Mouse (Mus musculus): ENCODE measurements around the gene Spata20. TPM values are rescaled to one million over a fixed set of nuclear protein-coding genes. Genes with fewer than 3 reads are reported as not detected.
A peak's percentile ranks its signal among the peaks of the same experiment; 100 is the strongest.

Spata20 gene
- polyA plus RNA-seq, 1 experiment from 2014 or later = not detected

DNA sequence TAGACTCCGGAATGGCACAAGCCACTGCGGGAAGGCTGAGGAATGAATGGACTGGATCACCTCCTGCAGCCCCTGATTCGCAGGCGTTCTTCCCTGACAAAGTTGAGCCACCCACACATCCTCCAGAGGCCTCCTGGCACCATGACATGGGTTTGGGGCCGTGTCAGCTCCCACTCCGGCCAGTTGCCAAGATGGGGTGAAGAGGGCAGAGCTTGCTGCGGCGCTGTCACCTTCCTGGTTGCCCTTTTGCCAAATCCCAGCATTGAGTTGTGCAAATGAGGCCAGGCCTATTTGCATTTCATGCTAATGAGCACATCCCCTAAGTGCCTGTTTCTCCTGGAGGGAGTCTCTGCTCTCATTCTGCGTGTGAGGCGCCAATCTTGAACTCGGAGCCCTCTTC is 10.3 kb downstream of the Spata20 start:
- no peak overlapping the region for H3K27ac ChIP-seq
- no peak overlapping the region for H3K4me3 ChIP-seq
- H3K36me3 ChIP-seq (replicated peaks) = no peaks in the 10 kb centered on the region
- no peaks in the 10 kb centered on the region for H3K9me3 ChIP-seq
- H3K4me1 ChIP-seq = peaks cover 62% of the 10 kb centered on the region
- peaks cover 95% of the 10 kb centered on the region for H3K27me3 ChIP-seq (ENCODE audit: poor library complexity, severe bottlenecking)
- DNase-seq (ENCODE audit: extremely low spot score, low spot score) = no peak
- 17% methylated on average over 11 of the region's 11 CpGs for WGBS

DNA sequence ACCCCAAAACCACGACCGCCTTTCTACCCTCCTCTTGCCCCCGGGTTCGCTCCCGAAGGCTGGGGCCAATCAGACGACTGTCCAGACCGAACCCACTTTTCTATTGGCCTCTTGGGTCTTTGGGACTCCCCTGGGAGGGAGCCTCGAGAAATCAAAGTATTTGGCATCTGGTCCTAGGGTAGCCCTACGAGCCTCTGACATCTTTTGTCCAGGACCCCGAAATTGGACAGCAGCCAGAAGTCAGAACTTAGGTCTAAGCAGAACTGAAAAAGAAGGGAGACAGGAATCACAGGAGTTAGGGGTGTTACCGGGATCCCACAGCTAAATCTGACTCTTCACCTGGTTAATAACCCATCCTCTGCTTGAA is 11.5 kb downstream of the Spata20 start:
- WGBS = 2% methylated on average over 11 of the region's 11 CpGs

DNA sequence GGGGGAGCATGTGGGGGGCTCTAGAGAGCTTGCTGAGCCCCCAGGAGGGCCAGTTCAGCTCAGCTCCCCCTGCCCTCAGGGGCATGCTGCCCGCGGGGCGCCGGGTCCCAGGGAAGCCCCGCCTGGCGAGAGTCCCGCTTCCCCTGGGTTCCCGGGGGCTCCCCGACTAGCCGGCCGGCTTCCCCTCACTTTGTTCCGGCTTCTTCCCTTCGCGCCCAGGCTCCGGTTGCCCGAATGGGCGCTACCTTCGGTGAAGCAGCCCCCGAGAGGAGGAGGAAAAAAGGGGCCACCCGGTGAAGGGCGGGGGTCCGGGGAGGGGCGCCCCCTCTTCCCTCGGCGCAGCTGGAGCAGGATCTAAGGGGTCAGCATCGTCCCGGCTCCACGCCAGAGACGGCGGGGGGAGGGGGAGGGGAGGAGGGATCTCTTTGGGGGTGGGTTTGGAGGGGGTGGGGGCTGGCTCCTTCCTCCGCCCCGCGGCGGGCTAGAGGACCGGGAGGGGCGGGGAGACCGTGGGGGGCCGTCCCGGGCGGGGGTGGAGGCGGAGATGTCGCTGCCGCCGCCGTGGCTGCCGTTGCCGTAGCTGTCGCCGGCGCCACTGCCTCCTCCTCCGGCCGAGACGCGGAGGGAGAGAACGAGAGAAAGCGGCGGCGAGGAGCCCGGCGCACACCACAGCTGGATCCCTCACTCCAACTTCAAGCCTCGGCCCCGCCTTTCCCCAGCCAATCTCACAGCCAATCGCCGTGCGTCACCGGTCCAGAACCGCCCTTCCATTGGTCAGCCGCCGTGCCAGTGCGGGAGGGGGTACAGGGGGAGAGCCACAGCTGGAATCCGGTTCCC is 12.1 kb downstream of the Spata20 start, which contains the start of gene Cacna1g:
Cacna1g (minus strand) TSS at position 492 of the 837 bp plus-strand sequence.
- Histone ChIP-seq H3K27ac (peak within 1 kb of the TSS; percentile 94), H3K4me3 (peak within 1 kb of the TSS; percentile 79), H3K36me3 (replicated peaks) (no peaks in the 10 kb centered on the region), H3K4me1 (peaks cover 80% of the 10 kb centered on the region), H3K27me3 (ENCODE audit: poor library complexity, severe bottlenecking) (peaks cover 92% of the 10 kb centered on the region), H3K9me3 (no peaks in the 10 kb centered on the region)
- WGBS = under 1% methylated on average over 68 of the region's 71 CpGs
- peak; percentile 89 for DNase-seq (ENCODE audit: extremely low spot score, low spot score)

More for the DNA sequence above, 11.5 kb downstream of the Spata20 start:
- Histone ChIP-seq H3K27ac (peak overlapping the region; percentile 94), H3K27me3 (ENCODE audit: poor library complexity, severe bottlenecking) (peaks cover 96% of the 10 kb centered on the region), H3K4me1 (peaks cover 74% of the 10 kb centered on the region), H3K4me3 (peak overlapping the region; percentile 79), H3K36me3 (replicated peaks) (no peaks in the 10 kb centered on the region), H3K9me3 (no peaks in the 10 kb centered on the region)
- DNase-seq (ENCODE audit: extremely low spot score, low spot score) = no peak

DNA sequence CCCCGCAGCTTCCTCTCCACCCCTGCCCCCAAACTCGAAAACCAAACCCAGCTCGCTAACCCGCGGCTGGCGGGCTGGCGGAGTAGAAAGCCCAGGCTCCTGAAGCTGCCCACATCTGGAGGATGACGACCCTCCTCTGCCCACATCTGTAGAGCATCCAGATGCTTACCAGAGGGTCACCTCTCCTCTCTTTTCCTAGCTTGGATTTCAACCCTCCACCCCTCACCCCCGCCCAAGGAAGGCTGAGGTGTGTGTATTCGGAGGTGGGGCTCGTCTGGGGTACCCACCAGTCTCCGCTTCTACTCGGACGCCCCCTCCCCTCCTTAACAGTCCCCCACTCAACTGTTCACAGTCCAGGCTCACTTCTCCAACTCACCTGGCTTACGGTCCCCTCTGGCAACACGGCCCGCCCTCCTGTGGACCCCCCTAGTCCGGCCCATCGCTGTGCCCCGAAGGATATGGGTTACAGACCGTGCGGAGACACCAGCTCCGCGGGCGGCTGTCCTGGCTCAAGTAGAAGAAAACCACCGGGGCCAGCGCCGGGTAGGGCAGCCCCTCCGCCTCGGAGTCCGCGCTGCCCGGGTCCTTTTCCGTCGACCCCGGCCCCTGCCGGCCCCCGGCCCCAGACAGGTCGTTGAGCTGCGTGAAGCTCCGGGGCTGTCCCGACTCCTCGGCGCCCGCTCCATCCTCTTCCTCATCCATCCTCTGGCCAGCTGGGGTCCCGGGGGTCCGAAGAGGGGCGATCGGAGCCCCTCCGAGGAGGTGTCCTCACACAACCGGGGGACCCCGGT is 12.9 kb downstream of the Spata20 start:
- DNase-seq (ENCODE audit: extremely low spot score, low spot score) = peak; percentile 61
- peak overlapping the region; percentile 79 for H3K4me3 ChIP-seq
- WGBS = under 1% methylated on average over 52 of the region's 52 CpGs
- peaks cover 84% of the 10 kb centered on the region for H3K27me3 ChIP-seq (ENCODE audit: poor library complexity, severe bottlenecking)
- no peaks in the 10 kb centered on the region for H3K36me3 ChIP-seq (replicated peaks)
- peak overlapping the region; percentile 94 for H3K27ac ChIP-seq
- H3K9me3 ChIP-seq = no peaks in the 10 kb centered on the region
- peaks cover 88% of the 10 kb centered on the region for H3K4me1 ChIP-seq

DNA sequence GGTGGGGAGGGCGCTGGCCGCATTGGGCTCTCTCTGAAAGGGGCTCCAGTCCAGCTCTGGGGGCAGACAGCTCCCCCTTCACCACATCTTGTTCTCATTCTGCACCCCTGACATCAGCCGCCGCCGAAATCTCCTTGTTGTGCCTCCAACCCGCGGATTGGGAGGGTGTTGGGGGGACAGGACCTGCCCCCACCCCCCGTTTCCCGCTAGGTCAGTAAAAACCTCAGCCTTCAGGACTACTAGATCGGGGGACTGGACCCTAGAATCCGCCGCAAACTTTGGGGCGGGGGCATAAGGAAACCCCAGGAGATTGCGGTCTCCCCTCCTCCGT is 13.4 kb downstream of the Spata20 start:
- H3K27ac ChIP-seq = peak overlapping the region; percentile 94
- H3K36me3 ChIP-seq (replicated peaks) = no peaks in the 10 kb centered on the region
- H3K4me3 ChIP-seq = peak overlapping the region; percentile 79
- under 1% methylated on average over 15 of the region's 15 CpGs for WGBS
- H3K4me1 ChIP-seq = peaks cover 89% of the 10 kb centered on the region
- DNase-seq (ENCODE audit: extremely low spot score, low spot score) = no peak
- no peaks in the 10 kb centered on the region for H3K9me3 ChIP-seq
- H3K27me3 ChIP-seq (ENCODE audit: poor library complexity, severe bottlenecking) = peaks cover 79% of the 10 kb centered on the region

DNA sequence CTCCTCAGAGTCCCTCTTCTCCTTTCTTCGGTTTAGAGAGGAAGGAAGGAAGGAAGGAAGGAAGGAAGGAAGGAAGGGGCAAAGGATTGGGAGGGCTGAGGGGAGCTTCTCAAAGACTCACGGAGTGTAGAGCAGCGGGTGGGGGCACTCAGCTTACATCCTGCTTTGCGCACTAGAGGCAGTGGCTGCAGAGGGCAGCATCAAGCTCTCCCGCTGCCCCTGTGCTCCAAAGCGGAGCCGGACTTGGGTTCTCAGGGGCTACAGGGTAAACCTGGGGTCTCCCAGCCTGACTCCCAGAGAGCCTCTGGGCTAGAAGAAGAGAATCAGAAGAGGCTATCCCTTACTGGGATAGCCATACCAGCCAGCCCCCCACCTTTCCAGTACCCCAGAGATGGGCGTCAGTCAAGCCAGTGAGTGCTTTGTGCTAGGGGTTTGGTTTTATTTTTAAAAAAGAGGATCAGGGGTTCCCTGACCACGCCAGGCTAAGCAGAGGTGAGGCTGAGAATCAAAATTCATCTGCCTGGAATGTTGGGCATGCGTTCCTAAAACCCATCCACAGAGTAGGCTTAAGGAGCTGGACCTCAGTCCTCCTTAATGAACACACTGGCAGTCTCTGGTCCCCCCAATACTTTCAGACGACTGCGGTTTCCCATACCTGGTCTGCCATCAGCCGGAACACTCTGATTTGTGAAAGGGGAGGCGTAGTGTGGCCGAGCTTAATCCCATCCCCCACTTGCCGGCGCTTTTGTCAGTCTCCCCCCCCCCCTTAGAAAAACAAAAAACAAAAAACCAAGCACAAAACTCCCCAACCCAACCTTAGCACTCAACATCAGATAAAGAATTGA is 14.0 kb downstream of the Spata20 start:
- 2% methylated on average over 17 of the region's 17 CpGs for WGBS
- H3K36me3 ChIP-seq (replicated peaks) = no peaks in the 10 kb centered on the region
- peaks cover 94% of the 10 kb centered on the region for H3K4me1 ChIP-seq
- H3K27me3 ChIP-seq (ENCODE audit: poor library complexity, severe bottlenecking) = peaks cover 73% of the 10 kb centered on the region
- H3K27ac ChIP-seq = peak overlapping the region; percentile 94
- no peaks in the 10 kb centered on the region for H3K9me3 ChIP-seq
- H3K4me3 ChIP-seq = peak overlapping the region; percentile 79
- peak; percentile 36 for DNase-seq (ENCODE audit: extremely low spot score, low spot score)

DNA sequence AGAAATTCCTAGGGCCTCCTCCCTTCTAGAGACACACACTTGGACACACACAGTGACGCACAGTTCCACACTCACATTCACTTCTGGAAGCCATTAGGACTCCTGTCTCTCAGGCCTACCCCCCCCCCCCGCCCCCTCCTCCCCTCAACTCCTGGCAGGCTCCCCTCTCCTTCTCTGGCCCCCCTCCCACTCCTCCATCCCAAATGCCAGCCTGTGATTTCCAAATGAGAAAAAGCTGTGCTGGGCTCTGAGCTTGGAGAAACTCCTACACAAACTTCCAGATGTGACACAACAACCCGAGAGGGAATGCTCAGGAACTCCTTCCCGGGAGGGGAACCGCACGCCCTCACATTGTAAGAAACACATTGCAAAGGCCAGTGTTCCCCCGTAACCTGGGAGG is 15.6 kb downstream of the Spata20 start:
- 26% methylated on average over 7 of the region's 7 CpGs for WGBS
- H3K4me1 ChIP-seq = peaks cover 99% of the 10 kb centered on the region
- peaks cover 57% of the 10 kb centered on the region for H3K27me3 ChIP-seq (ENCODE audit: poor library complexity, severe bottlenecking)
- DNase-seq (ENCODE audit: extremely low spot score, low spot score) = peak; percentile 49
- H3K9me3 ChIP-seq = no peaks in the 10 kb centered on the region
- peaks cover 8% of the 10 kb centered on the region; the same call in 1 of the 2 replicates for H3K36me3 ChIP-seq (replicated peaks)
- peak overlapping the region; percentile 94 for H3K27ac ChIP-seq
- peak overlapping the region; percentile 79 for H3K4me3 ChIP-seq

DNA sequence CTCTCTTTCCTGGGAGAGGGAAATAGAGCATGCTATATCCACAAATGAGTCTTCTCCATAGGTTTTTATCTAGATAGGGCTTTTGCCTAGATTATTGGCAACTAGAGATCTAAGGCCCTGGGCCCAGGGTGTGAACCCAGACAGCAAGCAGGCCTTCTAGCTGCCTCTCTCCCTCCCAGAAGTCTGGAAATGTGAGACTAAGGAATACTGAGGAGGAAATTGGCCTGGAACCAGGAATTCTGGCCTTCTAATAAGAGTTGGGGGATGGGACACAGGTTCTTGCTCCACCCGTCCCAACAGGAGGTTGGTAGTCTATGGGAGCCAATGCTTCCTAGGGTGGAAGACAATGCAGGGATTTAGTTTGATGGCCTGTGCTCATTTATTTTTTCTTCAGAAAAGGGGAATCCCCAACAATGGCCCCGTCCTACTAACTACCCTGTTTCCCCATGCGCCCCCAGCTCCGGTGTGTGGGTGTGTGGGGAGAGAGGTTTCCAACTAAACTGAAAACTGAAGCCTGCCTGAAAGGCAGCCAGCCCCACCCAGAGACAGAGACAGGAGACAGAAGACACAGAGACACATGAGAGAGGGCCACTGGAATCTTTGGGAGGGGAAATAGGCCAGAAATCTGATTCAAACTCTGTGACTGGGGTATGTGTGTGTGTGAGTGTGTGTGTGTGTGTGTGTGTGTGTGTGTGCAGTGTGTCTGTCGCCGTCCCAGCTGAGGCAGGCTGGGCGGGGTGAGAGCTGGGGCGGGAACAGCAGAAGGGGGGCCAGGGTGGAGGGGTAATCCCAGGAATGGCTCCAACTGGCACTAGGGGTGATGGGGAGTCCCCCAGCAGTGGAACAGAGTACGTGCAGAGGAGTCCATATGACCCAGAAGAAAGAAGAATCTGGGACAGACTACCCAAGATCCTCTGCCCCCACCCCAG is 16.6 kb downstream of the Spata20 start:
- 4% methylated on average over 8 of the region's 9 CpGs for WGBS
- Histone ChIP-seq H3K4me3 (peak overlapping the region; percentile 79), H3K9me3 (no peaks in the 10 kb centered on the region), H3K4me1 (peaks cover 99% of the 10 kb centered on the region), H3K36me3 (replicated peaks) (peaks cover 8% of the 10 kb centered on the region; the same call in 1 of the 2 replicates), H3K27ac (peak overlapping the region; percentile 94), H3K27me3 (ENCODE audit: poor library complexity, severe bottlenecking) (peaks cover 47% of the 10 kb centered on the region)
- DNase-seq (ENCODE audit: extremely low spot score, low spot score) = no peak

DNA sequence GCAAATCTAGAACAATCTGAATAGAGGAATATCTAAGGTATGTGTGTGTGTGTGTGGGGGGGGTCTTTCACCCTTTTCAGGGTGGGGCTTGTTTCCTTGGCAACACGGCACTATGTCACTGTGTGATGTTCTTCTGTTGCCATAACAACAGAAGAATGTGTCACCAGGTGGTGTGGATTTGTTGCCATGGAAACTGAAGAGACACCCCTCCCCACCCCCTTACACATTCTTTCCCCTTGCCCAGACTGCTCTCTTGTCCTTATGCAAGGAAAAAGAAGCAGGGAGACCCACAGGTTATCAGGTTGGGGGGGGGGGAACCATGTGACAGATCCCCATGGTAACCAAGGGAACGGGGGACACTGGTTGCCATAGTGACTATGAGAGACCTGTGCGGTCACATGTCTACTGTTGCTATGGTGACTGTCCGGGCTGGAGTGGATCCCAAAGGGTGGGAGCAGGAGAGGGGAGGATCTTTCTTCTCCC is 17.4 kb downstream of the Spata20 start:
- H3K4me3 ChIP-seq = peak overlapping the region; percentile 79
- H3K4me1 ChIP-seq = peaks cover 95% of the 10 kb centered on the region
- H3K36me3 ChIP-seq (replicated peaks) = peaks cover 10% of the 10 kb centered on the region; the same call in 1 of the 2 replicates
- H3K9me3 ChIP-seq = no peaks in the 10 kb centered on the region
- peak overlapping the region; percentile 94 for H3K27ac ChIP-seq
- peaks cover 40% of the 10 kb centered on the region for H3K27me3 ChIP-seq (ENCODE audit: poor library complexity, severe bottlenecking)
- DNase-seq (ENCODE audit: extremely low spot score, low spot score) = peak; percentile 85
- 19% methylated on average over 4 of the region's 4 CpGs for WGBS

DNA sequence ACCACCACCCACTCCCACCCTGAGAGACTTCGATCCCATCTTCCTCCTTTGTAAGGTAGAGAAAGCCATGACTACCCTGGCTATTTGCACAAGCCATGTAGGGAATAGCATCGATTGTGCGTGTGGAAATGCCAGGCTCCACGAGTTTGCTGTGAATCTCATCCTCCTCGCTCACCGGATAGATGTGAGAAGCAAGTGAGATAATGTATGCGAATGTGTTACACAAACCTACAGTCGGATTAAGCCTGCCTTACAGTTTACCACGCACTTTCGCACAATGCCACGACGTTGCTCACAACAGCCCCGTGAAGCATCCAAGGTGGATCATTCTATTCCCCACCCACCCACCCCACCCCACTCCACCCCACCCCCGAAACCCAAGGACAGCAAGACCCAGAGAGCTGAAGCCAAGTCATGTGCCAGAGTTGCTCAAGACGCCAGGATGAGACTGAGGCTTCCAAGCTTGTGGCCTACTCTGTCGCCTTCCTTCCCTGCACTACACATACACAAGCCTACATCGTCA is 19.6 kb downstream of the Spata20 start:
- H3K4me1 ChIP-seq = peaks cover 73% of the 10 kb centered on the region
- peaks cover 27% of the 10 kb centered on the region for H3K36me3 ChIP-seq (replicated peaks)
- no peaks in the 10 kb centered on the region for H3K9me3 ChIP-seq
- no peak for DNase-seq (ENCODE audit: extremely low spot score, low spot score)
- peaks cover 17% of the 10 kb centered on the region for H3K27me3 ChIP-seq (ENCODE audit: poor library complexity, severe bottlenecking)
- H3K27ac ChIP-seq = peak overlapping the region; percentile 62
- 92% methylated on average over 17 of the region's 17 CpGs for WGBS
- no peak overlapping the region for H3K4me3 ChIP-seq

DNA sequence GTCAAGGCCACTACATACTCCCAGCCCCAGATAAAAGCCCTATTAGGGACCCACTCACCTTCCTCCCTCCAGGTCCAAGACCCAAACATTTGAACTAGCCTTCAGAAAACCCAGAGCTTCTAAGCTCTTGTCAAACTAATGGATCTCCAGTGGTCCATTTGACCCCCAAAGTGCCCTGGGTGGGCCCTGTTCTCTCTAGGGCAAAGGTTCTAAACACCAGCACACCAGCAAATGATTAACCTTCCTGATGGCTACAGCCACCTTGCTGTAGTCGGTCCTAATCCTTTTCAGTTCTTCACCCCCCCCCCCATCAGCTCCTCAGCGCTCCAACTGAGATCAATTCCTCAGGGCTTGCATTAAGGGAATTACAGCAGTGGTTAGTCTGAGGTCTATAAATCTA is 21.8 kb downstream of the Spata20 start:
- peaks cover 42% of the 10 kb centered on the region for H3K36me3 ChIP-seq (replicated peaks)
- no peaks in the 10 kb centered on the region for H3K27me3 ChIP-seq (ENCODE audit: poor library complexity, severe bottlenecking)
- 40% methylated on average over 2 of the region's 2 CpGs for WGBS
- H3K9me3 ChIP-seq = no peaks in the 10 kb centered on the region
- no peak overlapping the region for H3K4me3 ChIP-seq
- DNase-seq (ENCODE audit: extremely low spot score, low spot score) = no peak
- 0 out of 2 replicates have a peak overlapping the region, but pooled peaks have one; percentile 48 for H3K27ac ChIP-seq
- peaks cover 68% of the 10 kb centered on the region for H3K4me1 ChIP-seq
